Mouse (Mus musculus) myocyte (in vitro differentiated cells): Measurements from ENCODE around the gene Rab35.

Experiments
- CEBPB ChIP-seq: IDR thresholded peaks from 2 replicates; pipeline ENCODE4 v1.6.1; 2011; ENCODE audit warnings: mild to moderate bottlenecking, moderate library complexity; ENCODE audit not compliant: poor library complexity, insufficient read depth, severe bottlenecking
- E2F4 ChIP-seq: IDR thresholded peaks from one replicate; pipeline ENCODE4 v1.6.1; 2011; ENCODE audit warnings: mild to moderate bottlenecking, control low read depth, moderate library complexity; ENCODE audit not compliant: insufficient read depth
- MAX ChIP-seq: IDR thresholded peaks from one replicate; pipeline ENCODE4 v1.6.1; 2011; ENCODE audit warnings: low read depth, mild to moderate bottlenecking, control low read depth
- MYOD1 ChIP-seq, 3 experiments: IDR thresholded peaks; one replicate each; pipeline ENCODE4 v1.6.1; 2011; ENCODE audit warnings: control low read depth in 2 of 3, low read depth in 2 of 3, mild to moderate bottlenecking in 2 of 3, moderate library complexity in 1 of 3; ENCODE audit not compliant: insufficient read length in 2 of 3, control insufficient read depth in 1 of 3
- MYOG ChIP-seq, 3 experiments: IDR thresholded peaks; one replicate each; pipeline ENCODE4 v1.6.1; 2011; ENCODE audit warnings: control low read depth in 2 of 3, low read depth in 2 of 3, mild to moderate bottlenecking in 2 of 3; ENCODE audit not compliant: insufficient read length in 2 of 3, control insufficient read depth in 1 of 3, insufficient read depth in 1 of 3
- POLR2A ChIP-seq: IDR thresholded peaks from one replicate; pipeline ENCODE4 v1.6.1; 2011; ENCODE audit warnings: low read depth, mild to moderate bottlenecking, control low read depth, moderate library complexity; ENCODE audit not compliant: insufficient read length
- POLR2AphosphoS2 ChIP-seq: IDR thresholded peaks from one replicate; pipeline ENCODE4 v1.6.1; 2011; ENCODE audit warnings: low read depth, control low read depth; ENCODE audit not compliant: insufficient read length
- TCF12 ChIP-seq: IDR thresholded peaks from one replicate; pipeline ENCODE4 v1.6.1; 2011; ENCODE audit warnings: mild to moderate bottlenecking, control low read depth; ENCODE audit not compliant: poor library complexity, insufficient read depth, severe bottlenecking
- USF1 ChIP-seq: IDR thresholded peaks from one replicate; pipeline ENCODE4 v1.6.1; 2011; ENCODE audit warnings: low read depth, mild to moderate bottlenecking, control low read depth, moderate library complexity

DNA sequence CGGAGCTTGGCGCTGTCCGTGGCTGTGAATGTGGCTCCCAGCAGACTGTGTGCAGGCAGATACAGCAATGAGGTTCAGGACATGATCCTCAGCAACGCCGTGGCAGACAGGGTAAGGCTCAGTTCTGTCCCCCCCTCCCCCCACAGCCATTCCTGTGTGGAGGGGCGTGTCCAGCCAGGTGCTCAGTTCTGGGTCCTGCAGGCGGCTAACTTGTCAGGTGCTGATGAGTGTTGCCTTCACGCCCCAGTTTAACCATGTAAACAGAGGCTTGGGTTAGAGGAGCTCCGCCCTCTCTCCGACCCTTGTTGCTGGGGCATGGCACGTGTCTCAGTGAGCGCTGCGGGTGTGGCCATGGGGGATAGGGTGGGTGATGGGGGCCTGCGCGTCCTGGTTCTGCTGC, 12.0 kb upstream of the Rab35 start:
- TF ChIP-seq E2F4 (no peak), POLR2A (no peak), USF1 (no peak), MYOG (IDR thresholded peaks at IDR 0.05; ENCODE audit: control insufficient read depth in 1 of 3, insufficient read depth in 1 of 3, insufficient read length in 2 of 3, low read depth in 2 of 3) (no peak), CEBPB (no peak), MAX (no peak), MYOD1 (IDR thresholded peaks at IDR 0.05; ENCODE audit: control insufficient read depth in 1 of 3, insufficient read length in 2 of 3, low read depth in 2 of 3) (no peak), POLR2AphosphoS2 (no peak), TCF12 (no peak)
